Mouse (Mus musculus): Measurements from ENCODE around the gene Pcdh15.

DNA sequence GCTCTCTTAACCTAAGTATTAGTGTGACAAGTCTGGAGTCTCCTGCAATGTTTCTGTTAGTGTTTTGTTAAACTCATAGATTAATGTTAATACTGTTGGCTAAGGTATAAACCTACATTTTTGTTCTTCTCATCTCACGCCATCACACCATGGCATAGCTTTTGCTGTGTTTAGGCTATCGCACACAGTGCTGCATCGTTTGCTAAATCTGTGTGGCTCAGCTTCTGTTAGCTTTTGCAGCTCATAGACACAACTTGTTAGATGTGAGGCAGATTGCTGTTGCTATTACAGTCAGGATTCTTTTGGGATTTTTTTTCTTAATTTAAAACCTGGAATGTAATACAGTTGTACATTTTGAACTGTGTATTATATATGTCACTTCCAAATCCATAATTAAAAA lies 1031.7 kb downstream of the Pcdh15 start:
- no peak for TF ChIP-seq EP300 (IDR thresholded peaks at IDR 0.05; ENCODE audit: insufficient read depth, low read depth, low read length)
- no peak for TF ChIP-seq CTCF (IDR thresholded peaks at IDR 0.05; ENCODE audit: low read depth, low read length)

All from ES-Bruce4 (cell line).